Mouse (Mus musculus) heart, postnatal 0 days (tissue): Measurements from ENCODE around the gene Btnl10.

Source experiments
- CTCF ChIP-seq: IDR thresholded peaks from 2 replicates; pipeline ENCODE4 v1.5.1; 2016; ENCODE audit warnings: antibody characterized with exemption, control low read depth, low read depth
- EP300 ChIP-seq: IDR thresholded peaks from 2 replicates; pipeline ENCODE4 v1.6.1; 2016; ENCODE audit warnings: antibody characterized with exemption, low read depth

GRCm38 (mm10) chr11:58947798-58948528 lies 30.3 kb downstream of the Btnl10 start:
- TF ChIP-seq CTCF (no peak), EP300 (no peak)
